Comparison of ENCODE assay signal across 19 mouse cellular contexts in the genomic region with DNA sequence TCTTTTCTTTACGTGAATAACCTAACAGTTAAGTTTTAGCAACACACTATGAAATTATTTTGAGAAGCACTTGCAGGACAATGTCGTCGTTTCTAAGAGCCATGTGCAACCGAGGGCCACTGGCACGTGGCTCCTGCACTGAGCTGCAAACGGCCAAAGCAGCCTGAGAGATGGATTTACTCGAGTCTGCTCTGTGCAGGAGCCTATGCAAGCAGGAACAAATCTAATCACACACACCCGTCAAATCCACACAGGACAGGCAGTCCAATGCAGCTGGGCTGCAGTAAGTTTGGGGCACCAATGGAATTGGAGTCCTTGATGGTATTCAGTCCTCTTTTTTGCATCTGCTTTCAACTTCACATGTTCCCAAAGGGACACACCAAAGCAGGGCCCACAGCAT.
A peak's percentile ranks its signal among the peaks of the same experiment; 100 is the strongest.
DNase-seq lines count a peak whose midpoint lies in the region; ATAC-seq lines count a peak whose summit lies in the region.
"Had no signal": no experiment of that assay in that cellular context is flagged by ENCODE, and none has a peak within 500 bp of the region (broad histone marks: within the 10 kb centered on the region; RNA-seq: fewer than 3 reads in every experiment).

No protein-coding gene starts in this region.

- no peaks in the 10 kb centered on the region for H3K27me3 ChIP-seq in midbrain, embryonic 11.5 days (ENCODE audit: control insufficient read depth, insufficient read depth, low read length)
- no peaks in the 10 kb centered on the region for H3K27me3 ChIP-seq in midbrain, embryonic 14.5 days (ENCODE audit: control insufficient read depth, insufficient read depth, low read length)
- H3K27me3 ChIP-seq: CH12.LX had no signal

- DNase-seq in heart, adult 11 months = peak; percentile 84
- no peak for DNase-seq in heart, postnatal 10 days
- DNase-seq in midbrain, embryonic 11.5 days (ENCODE audit: low spot score, missing footprints) = peak; percentile 66
- no peak for DNase-seq in midbrain, embryonic 14.5 days
- DNase-seq: adrenal gland, adult 2 months; adrenal gland, adult 8-10 months; adrenal gland, postnatal 10 days; adrenal gland, postnatal 14 days; adrenal gland, postnatal 25 days; adrenal gland, postnatal 36 days; B cell, adult 2 months; cerebellum, adult 11 months; cerebellum, adult 11-12 months; cerebellum, adult 18-20 months had no signal

- H3K9me3 ChIP-seq in midbrain, embryonic 11.5 days (ENCODE audit: control insufficient read depth, low read length) = no peaks in the 10 kb centered on the region
- H3K9me3 ChIP-seq in midbrain, embryonic 14.5 days (ENCODE audit: control insufficient read depth, low read length) = no peaks in the 10 kb centered on the region

- no peak for ATAC-seq in midbrain, embryonic 11.5 days (ENCODE audit: low FRiP score)
- ATAC-seq in midbrain, embryonic 14.5 days (ENCODE audit: low FRiP score, low TSS enrichment) = no peak
- ATAC-seq: activated CD4-positive, CD25-positive, alpha-beta regulatory T cell, adult 4 months; CD4-positive, CD25-positive, alpha-beta regulatory T cell, adult 4 months; Patski had no signal

- H3K27ac ChIP-seq in midbrain, embryonic 11.5 days (ENCODE audit: low read depth, low read length) = no peak overlapping the region
- no peak overlapping the region for H3K27ac ChIP-seq in midbrain, embryonic 14.5 days (replicated peaks; ENCODE audit: low read depth, low read length)

- 66% methylated on average over 8 of the region's 8 CpGs for WGBS in midbrain, embryonic 11.5 days
- 63% methylated on average over 8 of the region's 8 CpGs for WGBS in midbrain, embryonic 14.5 days

- no peak overlapping the region for H3K9ac ChIP-seq in midbrain, embryonic 11.5 days (ENCODE audit: low read length)
- no peak overlapping the region for H3K9ac ChIP-seq in midbrain, embryonic 14.5 days (replicated peaks; ENCODE audit: low read length)

- H3K36me3 ChIP-seq in midbrain, embryonic 11.5 days (ENCODE audit: control insufficient read depth, insufficient read depth, low read length) = no peaks in the 10 kb centered on the region
- no peaks in the 10 kb centered on the region for H3K36me3 ChIP-seq in midbrain, embryonic 14.5 days (ENCODE audit: control insufficient read depth, insufficient read depth, low read length)
- H3K36me3 ChIP-seq: G1E had no signal

- no peaks in the 10 kb centered on the region for H3K4me1 ChIP-seq in midbrain, embryonic 11.5 days (ENCODE audit: control insufficient read depth, insufficient read depth, low read length)
- no peaks in the 10 kb centered on the region for H3K4me1 ChIP-seq in midbrain, embryonic 14.5 days (ENCODE audit: control insufficient read depth, insufficient read depth, low read length)

- H3K4me2 ChIP-seq in midbrain, embryonic 11.5 days = no peak overlapping the region
- no peak overlapping the region for H3K4me2 ChIP-seq in midbrain, embryonic 14.5 days (ENCODE audit: low read length)

- intact Hi-C loops in heart, postnatal 10 days (cut with DNase I) = no loop called here

- no peak overlapping the region for H3K4me3 ChIP-seq in midbrain, embryonic 11.5 days (ENCODE audit: low read depth, low read length)
- no peak overlapping the region for H3K4me3 ChIP-seq in midbrain, embryonic 14.5 days (replicated peaks; ENCODE audit: low read depth, low read length)

Comparison
In these comparisons a context has a peak if more than half of its experiments do, and no peak if none do; other contexts are left out.
1. DNase-seq: peak in heart, adult 11 months (single experiment) and midbrain, embryonic 11.5 days (single experiment); none in heart, postnatal 10 days (0 of 2) and midbrain, embryonic 14.5 days (single experiment).